Mouse (Mus musculus) spleen, embryonic (tissue): Measurements from ENCODE around the gene Gm3336.

Experiments
- CTCF ChIA-PET: fragments of 350-600 bp; sonication (Branson Sonifier 250); formaldehyde crosslinking; loops from one replicate; lab custom pipeline; 2022; lab: Charles Lee

Gene Gm3336

DNA sequence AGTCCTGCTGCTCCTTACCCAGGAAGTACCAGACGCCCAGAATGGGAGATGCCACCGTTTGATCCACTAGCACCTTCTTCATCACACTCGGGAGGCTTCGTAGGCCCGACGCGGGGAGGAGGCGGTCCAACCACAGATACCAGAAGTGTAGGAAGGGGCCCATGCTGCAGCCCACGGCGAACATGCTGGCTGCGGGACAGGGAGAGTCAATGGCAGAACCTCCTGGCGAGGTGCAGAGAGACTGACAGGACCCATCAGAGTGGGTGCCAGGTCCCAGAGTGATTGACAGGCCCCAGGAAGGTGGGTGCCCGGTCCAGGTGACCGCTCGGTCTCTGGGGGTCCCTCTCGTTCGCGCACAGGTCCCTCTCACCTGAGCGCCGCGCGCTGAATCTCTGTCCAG is 42.0 kb downstream of the Gm3336 start:
- CTCF ChIA-PET = no interaction called here

DNA sequence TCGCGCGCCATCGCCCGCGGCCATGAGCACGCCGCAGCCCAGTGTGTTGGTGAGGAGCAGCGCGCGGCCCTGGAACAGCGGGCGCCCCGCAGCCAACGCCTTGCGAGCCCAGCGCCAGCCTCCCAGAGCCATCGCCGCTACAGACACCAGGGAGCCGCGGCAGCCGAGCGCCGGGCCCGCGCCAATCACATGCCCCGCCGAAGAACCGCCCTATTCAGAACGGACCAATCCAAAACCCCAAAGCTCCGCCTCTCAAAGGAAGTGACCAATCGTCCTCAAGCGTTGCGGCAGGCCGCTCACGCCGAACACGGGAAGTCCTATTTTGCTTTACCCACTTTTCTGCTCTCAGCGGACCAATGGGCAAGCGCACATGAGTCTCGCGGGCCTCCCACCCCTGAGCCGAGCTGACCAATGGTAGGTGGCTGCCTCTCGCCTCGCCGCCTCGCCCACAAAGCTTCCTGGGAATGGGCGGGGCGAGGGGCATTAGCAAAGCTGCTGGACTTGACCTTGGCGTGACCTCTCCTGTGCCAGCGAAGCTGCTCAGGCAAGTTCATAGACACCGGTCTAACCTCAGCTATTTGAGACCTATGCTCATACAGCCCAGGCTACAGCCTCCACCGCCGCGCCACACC is 42.5 kb downstream of the Gm3336 start, which contains the start of gene Mpv17l2:
TSS of gene Mpv17l2 (minus strand) at position 172 of the 632 bp plus-strand sequence.
- CTCF ChIA-PET = no interaction called here

DNA sequence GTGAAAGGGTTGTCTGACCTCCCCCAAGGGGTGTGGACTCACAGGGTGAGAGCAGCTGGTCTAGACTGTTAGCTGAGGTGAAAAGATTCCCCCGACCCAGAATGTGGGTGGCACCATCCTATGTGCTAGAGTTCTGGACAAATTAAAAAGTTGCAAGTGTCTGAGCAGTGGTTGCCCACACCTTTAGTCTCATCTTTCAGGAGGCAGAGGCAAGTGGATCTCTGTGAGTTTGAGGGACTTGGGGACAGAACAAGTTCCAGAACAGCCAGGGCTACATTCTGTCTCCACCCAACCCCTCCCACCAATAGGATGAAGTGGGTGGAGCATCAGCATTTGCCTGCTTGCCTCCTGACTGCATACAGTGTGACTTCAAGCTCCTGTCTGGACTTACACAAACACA is 43.8 kb downstream of the Gm3336 start:
- CTCF ChIA-PET = interaction anchor here (0.6 to 1.9 kb wide), 3 partner anchors 10 to 1537 kb away, joined by 4 to 10 read pairs (median 6); no protein-coding TSS in a partner anchor

DNA sequence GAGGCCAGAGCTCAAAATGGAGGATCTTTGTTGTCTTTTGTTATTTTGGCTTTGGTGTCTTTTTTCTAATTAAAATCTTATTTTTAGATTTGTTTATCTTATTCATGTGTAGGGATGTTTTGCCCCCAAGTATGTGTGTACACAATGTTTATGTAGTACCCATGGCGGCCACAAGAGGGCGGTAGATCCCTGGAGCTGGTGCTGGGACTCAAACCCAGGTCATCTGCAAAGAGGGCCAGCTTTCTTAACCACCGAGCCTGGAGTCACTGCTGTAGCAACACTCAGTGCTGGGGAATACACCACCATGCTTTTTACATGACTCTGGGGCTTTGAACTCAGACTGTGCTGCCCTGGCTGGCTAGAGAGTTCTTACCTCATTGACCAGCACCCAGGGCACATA is 45.0 kb downstream of the Gm3336 start:
- CTCF ChIA-PET = interaction anchor here (0.8 to 1.9 kb wide), 7 partner anchors 9 to 840 kb away, joined by 3 to 6 read pairs (median 3); partner anchors contain the start of gene Arrdc2

DNA sequence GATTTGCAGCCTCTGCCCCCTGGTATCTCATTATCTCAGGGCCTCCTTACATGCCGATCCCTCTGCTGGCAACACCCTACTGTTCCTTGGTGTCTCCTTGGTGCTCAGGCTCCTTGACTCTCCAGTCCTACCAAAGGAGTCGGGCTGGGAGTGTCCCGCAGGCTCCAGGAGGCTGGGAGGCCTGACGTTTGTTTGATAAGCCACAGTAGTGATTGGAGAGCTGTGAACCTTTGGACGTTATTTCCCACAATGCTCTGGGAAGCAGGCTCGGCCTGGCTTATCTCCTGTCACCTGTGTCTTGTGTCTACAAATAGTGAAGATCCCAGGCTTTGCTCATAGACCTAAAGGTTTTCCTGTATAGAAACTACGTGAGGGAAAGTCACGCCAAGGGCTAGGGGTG is 45.7 kb downstream of the Gm3336 start:
- CTCF ChIA-PET = interaction anchor here (1.0 to 1.9 kb wide), 3 partner anchors 8 to 30 kb away, joined by 3 to 6 read pairs (median 3); no protein-coding TSS in a partner anchor

DNA sequence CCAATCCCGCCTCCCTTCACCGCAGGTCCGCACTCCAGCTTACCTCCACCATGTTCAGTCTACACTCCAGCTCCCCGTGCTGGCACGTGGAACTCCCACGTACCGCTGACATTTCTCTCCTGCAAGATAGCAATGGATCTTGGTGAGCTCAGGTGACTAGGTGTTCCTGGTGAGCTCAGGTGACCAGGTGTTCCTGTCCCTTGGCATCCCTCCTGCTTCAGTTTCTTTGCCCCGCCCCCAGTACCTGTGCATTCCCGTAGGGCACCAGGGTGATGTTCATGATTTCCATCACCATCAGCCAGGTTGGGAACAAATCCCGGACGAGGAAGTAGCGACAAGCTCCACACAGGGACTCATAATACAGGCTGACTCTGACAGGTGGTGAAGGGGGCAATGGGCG is 46.3 kb downstream of the Gm3336 start:
- CTCF ChIA-PET = no interaction called here

DNA sequence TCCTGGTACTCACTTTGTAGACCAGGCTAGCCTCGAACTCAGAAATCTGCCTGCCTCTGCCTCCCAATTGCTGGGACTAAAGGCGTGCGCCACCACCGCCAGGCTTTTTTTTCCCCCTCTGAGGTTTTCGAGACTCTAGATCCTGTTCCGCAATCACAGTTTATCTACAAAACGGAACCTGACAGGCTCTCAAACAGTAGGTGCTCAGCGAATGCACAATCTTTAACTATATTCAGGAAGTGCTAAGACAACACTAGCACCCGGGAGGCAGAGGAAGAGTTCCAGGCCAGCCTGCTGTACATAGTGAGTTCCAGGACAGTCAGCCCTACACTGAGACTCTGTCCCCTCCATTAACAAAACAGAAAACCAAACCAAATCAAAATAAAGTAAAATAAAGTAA is 47.0 kb downstream of the Gm3336 start:
- CTCF ChIA-PET = no interaction called here

DNA sequence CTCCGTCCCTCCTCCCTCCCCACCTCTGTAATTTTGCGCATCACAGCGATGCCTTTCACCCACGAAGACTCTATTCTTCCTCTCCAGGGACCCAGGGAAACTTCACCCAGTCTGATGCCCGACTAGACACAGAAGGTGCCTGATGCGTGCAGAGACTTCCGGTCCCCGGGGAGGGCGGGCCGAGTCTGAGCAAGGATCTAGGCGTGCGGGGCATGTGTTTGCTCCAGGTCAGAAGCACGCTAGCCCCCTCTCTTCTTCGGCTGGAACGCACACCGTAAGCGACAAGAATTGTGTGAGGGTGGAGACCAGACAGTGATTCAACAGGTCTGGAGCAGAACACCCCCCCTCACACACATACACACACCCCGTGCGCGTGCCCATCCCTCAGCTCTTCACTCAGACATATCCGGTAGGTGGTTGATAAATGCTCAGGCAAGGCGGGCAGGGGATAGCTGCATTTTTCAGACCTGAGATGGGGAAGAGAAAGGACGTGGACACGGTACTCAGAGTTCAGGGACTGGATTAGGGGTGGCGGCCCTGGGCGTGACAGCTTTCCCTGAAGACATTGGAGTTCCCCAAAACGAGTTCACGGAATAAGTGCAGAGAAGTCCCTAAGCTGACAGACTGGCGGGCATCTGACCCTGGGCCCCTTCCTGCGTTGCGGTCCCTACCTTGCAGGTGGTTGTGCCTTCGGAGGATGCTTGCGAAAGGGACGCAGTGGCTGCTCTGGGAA is 47.7 kb downstream of the Gm3336 start:
- CTCF ChIA-PET = interaction anchor here (1.2 kb wide), 1 partner anchor 36 kb away, joined by 3 read pairs; no protein-coding TSS in a partner anchor

DNA sequence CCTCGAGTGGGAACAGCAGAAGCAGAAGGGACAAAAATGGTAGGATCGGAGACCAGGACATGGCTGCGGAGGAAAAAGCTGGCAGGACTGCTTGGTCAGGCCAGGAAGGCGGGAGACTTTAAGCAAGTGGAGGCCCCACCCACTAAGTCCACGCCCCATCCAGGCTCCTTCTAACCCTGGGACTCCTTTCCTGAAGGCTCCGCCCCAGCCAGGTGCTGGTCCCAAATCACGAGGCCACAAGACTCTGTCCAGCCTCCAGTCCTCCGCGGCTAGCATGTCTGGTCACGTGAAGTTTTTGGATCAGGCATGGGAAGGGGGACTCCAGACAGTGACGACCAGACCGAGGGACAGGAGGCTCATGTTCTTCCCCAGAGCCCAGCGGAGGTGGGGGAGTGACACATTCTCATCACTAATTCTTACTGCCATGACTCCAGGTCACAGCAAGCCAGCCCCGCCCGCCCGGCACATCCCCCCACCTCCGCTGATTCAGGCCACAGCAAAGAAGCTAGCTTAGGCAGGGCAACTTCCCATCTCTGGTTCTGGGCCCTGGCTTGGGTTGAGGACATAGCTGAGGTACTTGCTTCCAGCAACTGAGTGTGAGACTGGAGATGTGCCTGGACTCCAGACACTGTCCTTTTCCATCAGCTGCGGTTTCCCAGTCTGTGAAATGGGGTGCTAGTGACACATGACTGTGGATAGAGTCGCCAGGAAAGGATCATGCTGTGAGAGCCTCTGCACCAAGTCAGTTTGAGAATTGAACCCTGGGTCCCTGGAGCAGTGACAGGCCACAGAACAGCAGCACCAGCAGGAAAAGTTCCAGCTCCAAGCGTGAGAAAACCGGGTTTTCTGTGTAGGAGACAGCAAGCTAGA is 48.5 kb downstream of the Gm3336 start:
- CTCF ChIA-PET = interaction anchor here (1.2 kb wide), 1 partner anchor 36 kb away, joined by 3 read pairs; no protein-coding TSS in a partner anchor

DNA sequence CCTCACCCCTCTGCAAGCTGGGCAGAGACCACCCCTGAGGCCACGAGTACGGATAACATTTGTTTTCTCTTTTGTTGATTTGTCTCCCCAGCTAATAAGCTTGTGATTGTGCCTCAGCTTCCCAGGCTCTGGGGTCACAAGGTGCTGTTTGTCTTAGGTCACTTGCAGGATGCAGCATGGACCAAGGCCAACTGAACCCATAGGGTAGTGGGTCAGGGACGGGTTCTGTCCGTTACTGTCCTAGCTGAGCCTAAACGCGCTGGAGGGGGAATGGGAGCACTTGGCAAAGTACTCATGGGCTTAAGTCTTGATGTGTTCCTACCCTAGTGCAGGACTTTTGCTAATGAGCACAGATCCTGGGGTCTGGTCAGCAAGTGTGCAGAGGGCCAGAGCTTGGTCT is 49.2 kb downstream of the Gm3336 start:
- CTCF ChIA-PET = interaction anchor here (0.7 to 1.2 kb wide), 3 partner anchors 8 to 95 kb away, joined by 3 read pairs; partner anchors contain the start of gene Lsm4

DNA sequence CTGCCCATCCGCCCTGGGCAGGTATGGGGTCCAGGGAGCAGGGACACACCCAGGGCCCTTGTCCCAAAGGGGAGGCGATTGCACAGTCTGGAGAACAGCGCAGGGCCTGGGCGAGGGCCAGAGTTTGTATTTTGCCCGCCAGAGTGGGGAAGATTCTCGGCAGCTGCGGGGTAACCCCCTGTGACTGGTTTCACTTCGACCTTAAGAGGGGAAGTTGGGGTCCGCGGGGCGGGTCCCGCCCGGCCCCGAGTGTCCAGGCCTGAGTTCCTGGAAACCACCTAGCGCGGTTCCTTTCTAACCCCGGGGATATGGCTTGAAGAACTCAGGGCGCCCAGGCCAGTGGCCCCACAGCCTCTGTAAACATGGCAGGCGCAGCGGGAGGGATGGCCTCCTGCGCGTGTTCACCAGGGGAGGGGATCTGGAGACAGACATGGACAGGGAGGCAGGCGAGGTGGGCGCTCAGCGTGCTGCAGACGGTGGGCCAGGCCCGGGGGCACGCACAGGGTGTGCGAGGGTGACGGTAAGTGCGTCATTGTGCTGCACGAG is 50.0 kb downstream of the Gm3336 start:
- CTCF ChIA-PET = interaction anchor here (0.5 to 0.7 kb wide), 2 partner anchors 72 to 95 kb away, joined by 3 read pairs; partner anchors contain the start of gene Lsm4

DNA sequence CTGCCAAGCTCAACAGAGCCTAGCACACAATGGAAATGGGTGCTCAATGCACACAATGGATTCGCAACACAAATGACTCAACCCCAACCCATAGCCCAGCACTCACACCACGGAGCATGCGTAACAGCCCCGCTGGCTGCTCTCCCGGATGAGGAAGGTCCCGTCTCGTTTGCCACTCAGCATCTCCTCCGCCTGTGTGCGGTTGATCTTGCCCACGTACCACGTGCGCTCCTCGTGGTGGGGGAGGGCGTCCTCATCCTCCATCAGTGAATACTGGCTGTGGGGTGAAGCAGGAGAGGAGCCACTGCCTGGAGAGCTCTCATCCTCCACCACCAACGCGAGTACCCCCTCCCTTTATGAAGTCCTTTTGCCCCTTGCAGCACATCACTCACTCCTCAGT is 50.6 kb downstream of the Gm3336 start:
- CTCF ChIA-PET = interaction anchor here (0.5 kb wide), 1 partner anchor 72 kb away, joined by 3 read pairs; no protein-coding TSS in a partner anchor

DNA sequence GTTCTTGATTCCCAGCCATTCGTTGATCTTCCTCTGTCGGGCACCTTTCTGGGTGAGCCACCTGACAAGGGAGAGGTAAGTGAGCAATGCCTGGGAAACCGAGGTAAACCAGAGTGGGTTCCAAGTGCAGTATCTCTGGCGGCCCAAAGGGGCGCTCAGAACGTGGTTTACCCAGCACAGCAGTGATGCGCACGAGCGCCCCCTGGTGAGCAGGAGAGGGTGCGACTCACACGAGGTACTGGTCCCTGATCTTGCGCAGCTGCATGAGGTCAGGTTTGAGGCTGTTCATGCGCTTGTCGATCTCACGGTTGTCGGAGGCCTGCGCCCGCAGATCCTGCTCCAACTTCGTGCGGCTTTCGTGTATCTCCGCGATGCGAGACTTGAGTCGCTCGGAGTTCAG is 51.0 kb downstream of the Gm3336 start:
- CTCF ChIA-PET = no interaction called here

DNA sequence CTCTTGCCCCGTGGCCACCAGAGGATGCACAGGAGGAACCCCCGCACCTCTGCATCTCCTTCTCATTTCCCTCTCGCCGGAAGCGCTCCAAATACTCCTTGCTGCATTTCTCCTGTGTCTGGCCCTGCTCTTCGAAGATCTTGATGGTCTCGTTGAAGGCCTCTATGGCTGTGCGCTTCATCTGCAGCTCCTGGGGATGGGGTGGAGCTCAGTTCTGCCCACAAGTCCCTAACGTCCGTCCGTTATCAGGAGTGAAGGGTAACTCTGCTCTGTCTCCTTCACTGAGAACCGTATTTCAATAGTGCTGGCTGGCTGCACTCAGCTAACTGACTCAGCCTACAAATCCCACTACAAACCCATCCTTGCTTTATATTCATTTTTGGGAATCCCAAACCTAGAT is 51.5 kb downstream of the Gm3336 start:
- CTCF ChIA-PET = interaction anchor here (0.6 kb wide), 1 partner anchor 902 kb away, joined by 6 read pairs; no protein-coding TSS in a partner anchor

DNA sequence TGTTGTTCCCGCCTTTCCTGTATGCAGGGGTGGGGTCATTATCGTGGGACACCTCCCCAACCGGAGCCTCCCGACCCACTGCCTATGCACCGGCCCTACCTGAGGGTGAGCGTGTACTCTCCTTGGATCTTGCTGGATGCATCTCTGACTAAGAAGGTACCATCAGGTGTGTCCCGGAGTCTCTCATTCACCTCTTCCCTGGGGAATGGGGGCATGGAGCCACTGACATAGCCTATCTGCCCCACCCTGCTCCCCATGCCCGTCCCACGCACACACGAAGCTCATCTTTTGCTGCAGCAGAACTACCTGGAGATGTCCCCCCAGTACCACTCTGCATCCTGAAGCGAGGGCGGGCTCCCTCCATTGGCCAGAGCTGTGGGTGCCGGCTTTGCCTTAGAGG is 52.4 kb downstream of the Gm3336 start:
- CTCF ChIA-PET = interaction anchor here (0.6 kb wide), 1 partner anchor 903 kb away, joined by 6 read pairs; no protein-coding TSS in a partner anchor

DNA sequence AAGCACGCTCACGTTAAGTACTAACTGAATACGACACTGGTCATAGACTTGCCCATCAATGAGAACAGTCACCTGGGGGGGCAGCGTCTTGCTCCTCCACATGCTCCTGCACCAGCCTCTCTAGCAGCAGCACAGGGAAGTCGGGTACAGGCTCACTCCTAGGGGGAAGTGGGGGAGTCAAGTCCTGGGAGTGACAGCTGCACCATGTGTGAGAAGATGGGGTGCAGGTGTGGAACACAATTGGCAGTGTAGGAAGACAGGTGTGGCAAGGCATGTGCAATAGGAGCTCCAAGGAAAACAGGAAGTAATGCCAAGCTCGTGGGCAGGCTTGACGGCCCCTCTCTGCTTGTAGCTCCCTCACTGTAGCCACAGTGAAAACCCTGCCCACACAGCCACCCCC is 52.9 kb downstream of the Gm3336 start:
- CTCF ChIA-PET = interaction anchor here (2.0 kb wide), 1 partner anchor 8 kb away, joined by 6 read pairs; no protein-coding TSS in a partner anchor

DNA sequence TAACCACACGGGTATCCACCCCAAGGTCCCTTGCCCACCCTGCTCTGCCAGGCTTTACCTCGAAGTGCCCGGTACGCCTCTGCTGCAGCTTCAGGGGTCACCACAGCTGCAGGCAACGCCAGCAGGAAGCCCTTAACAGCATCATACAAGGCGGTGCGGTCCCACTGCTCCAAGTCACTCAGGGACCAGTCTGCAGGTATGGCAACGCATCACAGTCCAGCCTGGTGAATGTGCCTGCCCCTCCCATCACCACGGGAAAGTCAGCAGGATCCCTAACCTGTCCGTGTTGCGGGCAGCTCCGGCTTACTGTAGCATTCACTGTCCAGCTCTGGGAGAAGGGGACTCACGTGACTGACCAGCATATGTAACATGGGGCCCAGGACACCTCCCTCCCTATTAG is 53.7 kb downstream of the Gm3336 start:
- CTCF ChIA-PET = interaction anchor here (0.6 to 2.0 kb wide), 2 partner anchors 9 to 13 kb away, joined by 6 read pairs; no protein-coding TSS in a partner anchor
